ENCODE assay signal across 1 mouse cellular context in the genomic region with DNA sequence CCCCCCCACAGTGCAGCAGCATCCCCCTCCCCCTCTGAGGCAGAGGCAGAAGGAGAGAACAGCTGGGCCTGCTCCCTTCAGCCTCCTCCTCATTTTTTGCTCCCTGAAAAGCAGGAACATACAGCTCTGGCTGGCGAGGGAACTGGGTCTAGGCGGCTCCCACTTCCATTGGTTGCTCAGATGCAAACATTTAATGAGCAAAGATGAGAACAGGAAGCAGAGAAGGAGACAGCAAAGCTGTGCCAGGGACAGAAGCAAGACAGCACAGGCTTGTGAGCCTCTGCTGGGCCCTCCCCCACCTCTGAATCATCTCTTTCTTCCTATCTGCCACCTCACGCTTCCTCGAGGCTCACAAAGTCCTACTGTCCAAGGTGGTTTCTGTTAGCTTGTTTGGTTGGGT.
A peak's percentile ranks its signal among the peaks of the same experiment; 100 is the strongest.
TF ChIP-seq lines count a peak whose summit lies in the region.

No protein-coding gene starts in this region.

TF ChIP-seq in MEL, 35 proteins besides CTCF, POLR2A, EP300 and RAD21:
- TF ChIP-seq TAL1 (IDR thresholded peaks at IDR 0.05; ENCODE audit: low read length) (peak; percentile 61), E2F4 (IDR thresholded peaks at IDR 0.05; ENCODE audit: borderline replicate concordance, low read depth, low read length) (no peak), MAX (IDR thresholded peaks at IDR 0.05; ENCODE audit: low read length) (no peak), GATA1 (IDR thresholded peaks at IDR 0.05; ENCODE audit: low read depth, low read length) (peak; percentile 64), MEF2A (IDR thresholded peaks at IDR 0.05; ENCODE audit: extremely low read depth, insufficient replicate concordance, low read depth, low read length, poor library complexity, severe bottlenecking) (no peak), ETS1 (IDR thresholded peaks at IDR 0.05; ENCODE audit: low read depth, low read length) (no peak), RCOR1 (IDR thresholded peaks at IDR 0.05; ENCODE audit: low read depth, low read length) (no peak), TBP (IDR thresholded peaks at IDR 0.05; ENCODE audit: low read depth, low read length) (peak; percentile 84), SMC3 (IDR thresholded peaks at IDR 0.05; ENCODE audit: low read depth, low read length) (no peak), POLR2AphosphoS5 (IDR thresholded peaks at IDR 0.05; ENCODE audit: borderline replicate concordance, low read depth, low read length) (no peak), ZMIZ1 (IDR thresholded peaks at IDR 0.05; ENCODE audit: low read depth, low read length) (no peak), ELF1 (IDR thresholded peaks at IDR 0.05; ENCODE audit: low read depth, low read length) (no peak), SIN3A (IDR thresholded peaks at IDR 0.05; ENCODE audit: low read length) (no peak)
